Mouse (Mus musculus) 3T3-L1 (cell line): ENCODE measurements at regions not wholly inside any gene's neighbourhood (a gene's known extent, or its start where the extent isn't known, plus 50 kb on each side); places are given as distances from the start of the nearest gene placed in this dataset.

Source experiments
- DNase-seq: peaks from one replicate; pipeline ENCODE4 v3.0.0-alpha.2; 2015; ENCODE audit warnings: low read depth, low spot score

- no peak for DNase-seq
These were observed 289.6 kb upstream of the Epha7 start for GRCm38 (mm10) chr4:28523343-28523742.

- peak; percentile 46 for DNase-seq
These were observed 270.7 kb upstream of the Epha7 start for GRCm38 (mm10) chr4:28542218-28542617.

GRCm38 (mm10) chr4:28542696-28543328, 270.1 kb upstream of the Epha7 start:
- no peak for DNase-seq

- DNase-seq, result no peak
These were observed 264.6 kb upstream of the Epha7 start for GRCm38 (mm10) chr4:28548231-28548836.

GRCm38 (mm10) chr4:28571092-28571770, 241.7 kb upstream of the Epha7 start:
- no peak for DNase-seq

GRCm38 (mm10) chr4:28588745-28589530, 224.0 kb upstream of the Epha7 start:
- DNase-seq, result peak; percentile 2
